In the genomic region with DNA sequence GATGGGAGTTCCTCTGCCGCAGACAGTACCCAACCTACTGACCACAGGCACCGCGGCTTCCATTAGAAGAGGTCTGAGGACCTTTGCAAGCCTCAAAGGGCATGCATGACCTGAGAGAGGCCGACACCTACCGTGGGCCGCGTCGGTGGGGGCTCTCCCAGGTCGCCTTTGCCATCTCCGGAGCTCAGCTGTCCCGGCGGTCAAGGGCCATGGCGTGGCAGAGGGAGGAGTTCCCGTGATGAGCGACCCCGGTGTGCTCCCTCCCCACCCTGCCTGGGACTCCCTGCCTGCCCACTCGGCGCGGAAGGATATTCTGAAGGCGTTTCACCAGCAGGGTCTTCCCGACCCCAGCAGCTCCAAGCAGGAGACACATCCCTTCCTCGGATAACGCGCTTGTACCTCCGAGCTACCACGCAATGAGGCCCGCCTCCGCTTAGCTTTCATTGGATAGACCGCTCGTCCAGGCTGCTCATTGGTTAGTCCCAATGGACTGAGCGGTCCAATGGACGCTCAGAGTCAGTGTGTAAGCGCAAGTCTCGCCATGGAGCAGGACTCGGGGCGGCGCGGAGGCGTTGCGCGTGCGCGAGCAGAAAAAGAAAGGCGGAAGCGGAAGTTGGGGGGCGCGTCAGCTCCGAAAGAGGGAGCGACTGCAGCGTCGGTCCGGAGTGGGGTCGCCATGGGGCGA, we compare ENCODE assay signal across 8 mouse cellular contexts. TPM values are rescaled to one million over a fixed set of nuclear protein-coding genes. Genes with fewer than 3 reads are reported as not detected.
DNase-seq lines count a peak whose midpoint lies in the region; ATAC-seq and TF ChIP-seq lines count a peak whose summit lies in the region.

Gene Arl16, minus strand, starts transcription at position 557 of the 685 bp plus-strand sequence.

- H3K27me3 ChIP-seq in Patski: no peaks in the 10 kb centered on the region
- H3K27me3 ChIP-seq in hindbrain, embryonic 13.5 days: no peaks in the 10 kb centered on the region

- peak; percentile 98 for ATAC-seq in Patski
- ATAC-seq in hindbrain, embryonic 13.5 days (ENCODE audit: low FRiP score): peak; percentile 100

- no peak for TF ChIP-seq CTCF in Patski (IDR thresholded peaks at IDR 0.05)

- POLR2A ChIA-PET in Patski (lab: Charles Lee): interaction anchor here (0.7 to 1.9 kb wide), 9 partner anchors 10 to 165 kb away, joined by 3 to 7 read pairs (median 4); partner anchors contain the start of genes Ccdc137, Mrpl12, Oxld1 and Slc25a10

- under 1% methylated on average over 54 of the region's 54 CpGs for WGBS in hindbrain, embryonic 13.5 days

- H3K4me1 ChIP-seq in hindbrain, embryonic 13.5 days (replicated peaks): peaks cover 32% of the 10 kb centered on the region

- peak within 1 kb of the TSS; percentile 91 for H3K27ac ChIP-seq in hindbrain, embryonic 13.5 days

- peak within 1 kb of the TSS; percentile 87 for H3K4me3 ChIP-seq in hindbrain, embryonic 13.5 days

- peaks cover 66% of the 10 kb centered on the region for H3K36me3 ChIP-seq in hindbrain, embryonic 13.5 days

- CTCF ChIA-PET in Patski (lab: Charles Lee): interaction anchor here (0.8 to 1.5 kb wide), 4 partner anchors 9 to 43 kb away, joined by 3 to 5 read pairs (median 4); partner anchors contain the start of genes Ccdc137, Mrpl12 and Oxld1

- H3K9ac ChIP-seq in hindbrain, embryonic 13.5 days: peak within 1 kb of the TSS; percentile 95

- H3K4me2 ChIP-seq in hindbrain, embryonic 13.5 days: peak within 1 kb of the TSS; percentile 86

- in situ Hi-C loops in Patski (cut with MboI; ENCODE audit: low pct_unique_long_range_greater_than_20kb): no loop called here

- peak; percentile 83 for DNase-seq in Patski (ENCODE audit: low read depth, low spot score)
- peak; percentile 94 to 96 for DNase-seq in cerebellum, postnatal 14 days
- peak; percentile 93 for DNase-seq in frontal cortex, postnatal 14 days (ENCODE audit: low spot score in 2 of 2)
- peak; percentile 81 to 86 for DNase-seq in layer of hippocampus, postnatal 25 days (ENCODE audit: extremely low spot score in 1 of 2, low spot score in 1 of 2)
- DNase-seq in lung, postnatal 25 days (ENCODE audit: low spot score): peak; percentile 96
- peak; percentile 99 for DNase-seq in retina, embryonic 14.5 days (ENCODE audit: low spot score)
- DNase-seq in thymus, postnatal 4 days: peak; percentile 96

- no peaks in the 10 kb centered on the region for H3K9me3 ChIP-seq in hindbrain, embryonic 13.5 days

RNA-seq across cellular contexts. Expression of gene Arl16, which starts in this region (rescaled TPM):
- 36.3 TPM for polyA plus RNA-seq in Patski (2021)
- polyA plus RNA-seq in hindbrain, embryonic 13.5 days (2015; fragmentation: Nextera tagmentation; extraction: Ambion mirVana): 58.9 and 63.2 TPM in 2 replicates
- 10 to 100 TPM; 50.8 to 53.8 TPM for total RNA-seq in layer of hippocampus, postnatal 25 days (2021)

Comparison
In these comparisons a context has a peak if more than half of its experiments do, and no peak if none do; other contexts are left out.
1. Peak in every context shown above with its lines: DNase-seq, ATAC-seq, H3K4me3 ChIP-seq and H3K27ac ChIP-seq.